Mouse (Mus musculus) frontal cortex, postnatal 25 days (tissue): ENCODE data around the gene Tlr4.

Experiments used
- DNase-seq, 2 experiments: peaks; one replicate each; pipeline ENCODE4 v3.0.0; 2022; ENCODE audit warnings: low spot score in 2 of 2

The Tlr4 gene

GRCm38 (mm10) chr4:66827463-66828162 lies at the start of gene Tlr4:
Tlr4 (plus strand) TSS chr4:66827584.
- DNase-seq = peak in 1 of 2 experiments; percentile 8

- DNase-seq = no peak
Observed at GRCm38 (mm10) chr4:66794283-66794682, 33.1 kb upstream of the Tlr4 start.

GRCm38 (mm10) chr4:66796683-66797082 lies 30.7 kb upstream of the Tlr4 start:
- DNase-seq = no peak

- no peak for DNase-seq
Observed at GRCm38 (mm10) chr4:66804552-66805301, 22.7 kb upstream of the Tlr4 start.

GRCm38 (mm10) chr4:66805747-66806146 lies 21.6 kb upstream of the Tlr4 start:
- no peak for DNase-seq

- no peak for DNase-seq
Observed at GRCm38 (mm10) chr4:66816364-66817026, 10.9 kb upstream of the Tlr4 start.

- DNase-seq = no peak
Observed at GRCm38 (mm10) chr4:66821171-66821570, 6.2 kb upstream of the Tlr4 start.

GRCm38 (mm10) chr4:66821764-66822163 lies 5.6 kb upstream of the Tlr4 start:
- no peak for DNase-seq

- DNase-seq = no peak
Observed at GRCm38 (mm10) chr4:66828163-66828668, 832 bp downstream of the Tlr4 start.

GRCm38 (mm10) chr4:66828686-66829085 lies 1.3 kb downstream of the Tlr4 start:
- no peak for DNase-seq

GRCm38 (mm10) chr4:66838071-66838470 lies 10.7 kb downstream of the Tlr4 start:
- DNase-seq = no peak

GRCm38 (mm10) chr4:66843255-66843654 lies 15.9 kb downstream of the Tlr4 start:
- DNase-seq = no peak

GRCm38 (mm10) chr4:66852011-66852410 lies 24.6 kb downstream of the Tlr4 start:
- DNase-seq = no peak

- no peak for DNase-seq
Observed at GRCm38 (mm10) chr4:66856992-66857391, 29.6 kb downstream of the Tlr4 start.

- DNase-seq = no peak
Observed at GRCm38 (mm10) chr4:66869919-66870318, 42.5 kb downstream of the Tlr4 start.

GRCm38 (mm10) chr4:66872026-66872425 lies 44.6 kb downstream of the Tlr4 start:
- DNase-seq = no peak

GRCm38 (mm10) chr4:66873342-66873741 lies 46.0 kb downstream of the Tlr4 start:
- no peak for DNase-seq

GRCm38 (mm10) chr4:66875751-66876150 lies 48.4 kb downstream of the Tlr4 start:
- DNase-seq = no peak

- no peak for DNase-seq
Observed at GRCm38 (mm10) chr4:66877609-66878008, 50.2 kb downstream of the Tlr4 start.

- DNase-seq = no peak
Observed at GRCm38 (mm10) chr4:66881496-66881895, 54.1 kb downstream of the Tlr4 start.

GRCm38 (mm10) chr4:66883264-66883663 lies 55.9 kb downstream of the Tlr4 start:
- DNase-seq = no peak

- no peak for DNase-seq
Observed at GRCm38 (mm10) chr4:66894547-66894946, 67.2 kb downstream of the Tlr4 start.
